Mouse (Mus musculus) macrophage (primary cell): Measurements from ENCODE around the gene Lrrc8e. TPM values are rescaled to one million over a fixed set of nuclear protein-coding genes. Genes with fewer than 3 reads are reported as not detected.
A peak's percentile ranks its signal among the peaks of the same experiment; 100 is the strongest.

Source experiments
- H3K27ac ChIP-seq: fragments of 350-480 bp; formaldehyde crosslinking; 2 replicates; pipeline ENCODE4 v1.9.0; 2021
- H3K36me3 ChIP-seq: fragments of 350-480 bp; formaldehyde crosslinking; 2 replicates; pipeline ENCODE4 v1.9.0; 2021; ENCODE audit errors: inconsistent target
- H3K4me3 ChIP-seq: fragments of 350-480 bp; formaldehyde crosslinking; 2 replicates; pipeline ENCODE4 v1.9.0; 2021; ENCODE audit errors: inconsistent target
- H3K79me2 ChIP-seq: fragments of 350-480 bp; formaldehyde crosslinking; 2 replicates; pipeline ENCODE4 v1.9.0; 2021; ENCODE audit errors: inconsistent target
- WGBS: methylation state at CpG from one replicate; pipeline ENCODE4 v1.1.7; 2026; ENCODE audit warnings: inconsistent platforms; ENCODE audit not compliant: missing documents; 5-methylcytosine and 5-hydroxymethylcytosine counted together
- polyA plus RNA-seq: library from polyadenylated mRNA; stranded (reverse); fragments of 250-400 nt; gene quantifications from 3 replicates; pipeline ENCODE4 v1.2.4, GENCODE M21; 2018; ENCODE audit warnings: inconsistent platforms
- total RNA-seq, 78 experiments: library from RNA; depleted of rRNA; stranded (reverse); fragments of 250-400 nt; gene quantifications; 1 replicate in 9 of 78; 2 replicates in 24 of 78; 3 replicates in 43 of 78; 4 replicates in 2 of 78; pipeline ENCODE4 v1.2.4; 2018; ENCODE audit warnings: inconsistent platforms in 56 of 78

Gene Lrrc8e
- total RNA-seq (2018; cell fraction: chromatin; rRNA removed): not detected
- not detected for total RNA-seq (2018; cell fraction: cytosol; rRNA removed)
- total RNA-seq (2018; cell fraction: nucleus; rRNA removed): not detected
- not detected in 3 replicates for polyA plus RNA-seq

- H3K4me3 ChIP-seq: no peak within 1 kb of the TSS
- H3K79me2 ChIP-seq: no peaks in the 10 kb centered on the region
- WGBS: 26% methylated on average over 20 of the region's 33 CpGs
- H3K36me3 ChIP-seq: no peaks in the 10 kb centered on the region
- no peak within 1 kb of the TSS for H3K27ac ChIP-seq
These were observed at the start of gene Lrrc8e for GRCm38 (mm10) chr8:4226739-4227347. TSS of gene Lrrc8e (plus strand) at chr8:4226827.

DNA sequence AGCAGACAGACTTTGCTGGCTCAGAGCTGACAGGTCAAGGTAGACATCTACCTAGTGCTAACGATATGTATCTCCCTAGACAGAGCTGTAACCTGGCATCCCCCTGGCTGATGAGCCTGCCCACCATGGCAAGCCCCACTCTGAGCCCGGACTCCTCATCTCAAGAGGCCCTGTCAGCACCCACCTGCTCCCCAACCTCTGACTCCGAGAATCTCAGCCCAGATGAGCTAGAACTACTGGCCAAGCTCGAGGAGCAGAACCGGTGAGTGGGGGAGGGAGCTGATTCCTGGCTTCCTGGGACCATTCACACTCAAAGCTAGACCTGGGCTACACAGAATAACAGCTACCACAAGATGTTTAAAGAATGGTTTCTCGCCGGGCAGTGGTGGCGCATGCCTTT is 43.2 kb upstream of the Lrrc8e start:
- Histone ChIP-seq H3K27ac (no peak overlapping the region), H3K79me2 (no peaks in the 10 kb centered on the region), H3K36me3 (no peaks in the 10 kb centered on the region), H3K4me3 (no peak overlapping the region)
- WGBS: 90% methylated on average over 8 of the region's 8 CpGs

DNA sequence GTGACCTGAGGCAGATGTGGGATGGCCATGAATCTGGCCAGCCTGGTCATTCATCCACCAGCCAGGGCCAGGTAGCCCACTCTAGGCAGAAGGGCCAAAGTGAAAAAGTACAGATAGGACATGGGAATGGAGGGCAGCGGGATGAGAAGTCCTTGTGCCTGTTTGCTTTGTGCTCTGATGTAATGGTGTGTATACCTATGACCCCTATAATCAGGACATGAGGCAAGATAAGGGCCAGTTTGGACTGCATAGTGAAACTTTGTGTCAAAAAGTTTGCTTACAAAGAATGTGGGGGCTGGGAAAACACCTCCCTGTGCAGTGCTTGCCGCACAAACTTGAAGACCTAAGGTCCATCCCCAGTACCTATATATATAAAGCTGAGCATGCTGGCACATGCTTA is 40.5 kb upstream of the Lrrc8e start:
- Histone ChIP-seq H3K4me3 (no peak overlapping the region), H3K36me3 (no peaks in the 10 kb centered on the region), H3K79me2 (no peaks in the 10 kb centered on the region), H3K27ac (no peak overlapping the region)
- WGBS: 95% methylated on average over 2 of the region's 2 CpGs

DNA sequence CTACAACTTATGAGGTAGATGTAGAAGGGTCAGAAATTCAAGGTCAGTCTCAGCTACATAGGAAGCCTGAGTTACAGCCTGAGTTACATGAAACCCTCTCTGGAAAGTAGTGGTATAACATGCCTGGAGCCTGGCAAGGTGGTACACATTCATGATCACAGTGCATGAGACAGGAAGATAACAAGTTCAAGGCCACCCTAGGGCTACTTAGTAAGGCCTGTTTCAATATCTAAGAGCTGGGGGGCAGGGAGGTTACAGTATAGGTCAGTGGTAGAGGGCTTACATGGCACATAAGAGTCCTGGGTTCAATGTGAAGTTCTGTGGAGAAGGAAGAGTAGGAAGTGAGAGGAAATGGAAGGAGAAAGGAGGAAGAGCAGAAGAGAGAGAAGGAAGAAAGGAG is 38.0 kb upstream of the Lrrc8e start:
- Histone ChIP-seq H3K79me2 (no peaks in the 10 kb centered on the region), H3K4me3 (no peak overlapping the region), H3K36me3 (no peaks in the 10 kb centered on the region), H3K27ac (no peak overlapping the region)

DNA sequence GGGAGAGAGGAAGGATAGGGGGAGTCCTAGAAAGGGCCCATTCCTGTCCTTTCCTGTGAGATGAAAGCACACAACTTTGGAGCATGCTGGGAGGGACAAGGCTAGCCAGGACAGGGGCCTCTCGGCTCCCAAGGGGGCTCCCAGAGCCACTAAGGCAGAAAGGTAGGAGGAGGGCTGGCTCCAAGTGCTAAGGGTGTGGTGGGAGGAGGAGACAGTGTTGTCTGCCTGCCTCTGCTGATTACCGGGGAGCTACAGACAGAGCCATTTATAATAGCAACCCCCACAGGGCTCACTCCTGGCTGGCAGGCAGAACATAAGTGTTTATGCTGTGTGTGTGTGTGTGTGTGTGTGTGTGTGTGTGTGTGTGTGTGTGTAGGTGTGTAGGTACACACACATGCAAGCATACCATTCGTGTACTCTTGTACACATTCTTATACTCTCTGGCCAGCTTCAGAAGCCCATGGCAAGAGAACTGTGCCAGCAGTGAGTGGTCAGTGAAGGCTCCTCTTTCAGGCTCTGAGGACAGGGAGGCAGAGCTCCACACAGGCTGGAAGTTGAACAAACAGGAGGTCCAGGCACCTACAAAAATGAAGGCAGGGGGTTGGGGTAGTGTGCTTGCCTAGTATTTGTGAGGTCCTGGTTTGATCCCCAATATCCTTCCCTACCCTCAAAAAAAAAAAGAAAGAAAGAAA is 37.5 kb upstream of the Lrrc8e start:
- no peak overlapping the region for H3K27ac ChIP-seq

DNA sequence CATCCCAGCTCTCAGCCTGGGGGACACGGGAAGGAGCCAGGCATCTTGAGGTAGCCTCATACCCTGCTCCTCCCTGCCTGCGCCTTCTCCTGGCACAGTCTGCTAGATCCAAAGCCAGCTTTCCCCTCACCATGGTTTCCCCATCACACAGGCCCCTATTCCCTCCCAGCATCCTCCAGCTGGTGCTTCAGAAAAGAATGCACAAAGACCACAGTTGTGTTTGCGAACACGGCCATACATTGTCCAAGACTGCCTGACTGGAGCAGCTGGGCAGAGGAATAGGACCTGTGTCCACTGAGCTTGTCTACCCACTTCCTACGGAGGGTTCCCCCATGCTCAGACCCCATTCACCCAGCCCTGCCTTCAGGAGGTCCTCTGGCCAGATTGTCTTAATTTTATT is 34.3 kb upstream of the Lrrc8e start:
- no peak overlapping the region for H3K4me3 ChIP-seq
- H3K79me2 ChIP-seq: no peaks in the 10 kb centered on the region
- WGBS: 100% methylated on average over 5 of the region's 5 CpGs
- no peaks in the 10 kb centered on the region for H3K36me3 ChIP-seq
- H3K27ac ChIP-seq: no peak overlapping the region

More for the DNA sequence above, 37.5 kb upstream of the Lrrc8e start:
- 92% methylated on average over 2 of the region's 3 CpGs for WGBS
- Histone ChIP-seq H3K79me2 (no peaks in the 10 kb centered on the region), H3K4me3 (no peak overlapping the region), H3K36me3 (no peaks in the 10 kb centered on the region)

GRCm38 (mm10) chr8:4192807-4193587 is 33.6 kb upstream of the Lrrc8e start:
- Histone ChIP-seq H3K27ac (no peak overlapping the region), H3K36me3 (no peaks in the 10 kb centered on the region), H3K4me3 (no peak overlapping the region), H3K79me2 (no peaks in the 10 kb centered on the region)
- 24% methylated on average over 18 of the region's 18 CpGs for WGBS

- H3K4me3 ChIP-seq: no peak overlapping the region
- no peaks in the 10 kb centered on the region for H3K79me2 ChIP-seq
- no peak overlapping the region for H3K27ac ChIP-seq
- WGBS: 61% methylated on average over 7 of the region's 7 CpGs
- no peaks in the 10 kb centered on the region for H3K36me3 ChIP-seq
These were observed 33.1 kb upstream of the Lrrc8e start for GRCm38 (mm10) chr8:4193588-4193894.

DNA sequence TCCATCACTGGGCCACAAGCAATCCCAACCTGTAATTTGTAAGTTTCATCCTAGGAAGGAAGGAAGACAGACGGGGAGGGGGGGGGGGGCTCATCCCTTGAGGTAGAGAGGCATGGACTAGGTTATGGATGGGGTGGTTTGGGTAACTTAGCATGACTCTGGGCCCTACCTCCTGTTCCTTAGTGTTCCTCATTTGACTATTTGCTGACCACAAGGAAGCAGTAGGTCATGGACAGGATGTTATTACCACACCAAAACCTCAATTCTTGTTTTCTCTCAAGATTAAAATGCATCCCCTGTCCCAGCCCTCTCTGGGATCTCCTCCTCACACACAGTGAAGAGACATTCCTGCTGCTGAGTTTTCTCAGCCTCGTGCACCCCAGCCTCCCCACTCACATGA is 25.3 kb upstream of the Lrrc8e start:
- H3K79me2 ChIP-seq: no peaks in the 10 kb centered on the region
- no peak overlapping the region for H3K27ac ChIP-seq
- no peak overlapping the region for H3K4me3 ChIP-seq
- H3K36me3 ChIP-seq: no peaks in the 10 kb centered on the region
- WGBS: 30% methylated on average over 2 of the region's 2 CpGs

- H3K4me3 ChIP-seq: no peak overlapping the region
- H3K36me3 ChIP-seq: no peaks in the 10 kb centered on the region
- H3K79me2 ChIP-seq: no peaks in the 10 kb centered on the region
- no peak overlapping the region for H3K27ac ChIP-seq
- 85% methylated on average over 38 of the region's 38 CpGs for WGBS
These were observed 21.1 kb upstream of the Lrrc8e start for GRCm38 (mm10) chr8:4205246-4206123.

DNA sequence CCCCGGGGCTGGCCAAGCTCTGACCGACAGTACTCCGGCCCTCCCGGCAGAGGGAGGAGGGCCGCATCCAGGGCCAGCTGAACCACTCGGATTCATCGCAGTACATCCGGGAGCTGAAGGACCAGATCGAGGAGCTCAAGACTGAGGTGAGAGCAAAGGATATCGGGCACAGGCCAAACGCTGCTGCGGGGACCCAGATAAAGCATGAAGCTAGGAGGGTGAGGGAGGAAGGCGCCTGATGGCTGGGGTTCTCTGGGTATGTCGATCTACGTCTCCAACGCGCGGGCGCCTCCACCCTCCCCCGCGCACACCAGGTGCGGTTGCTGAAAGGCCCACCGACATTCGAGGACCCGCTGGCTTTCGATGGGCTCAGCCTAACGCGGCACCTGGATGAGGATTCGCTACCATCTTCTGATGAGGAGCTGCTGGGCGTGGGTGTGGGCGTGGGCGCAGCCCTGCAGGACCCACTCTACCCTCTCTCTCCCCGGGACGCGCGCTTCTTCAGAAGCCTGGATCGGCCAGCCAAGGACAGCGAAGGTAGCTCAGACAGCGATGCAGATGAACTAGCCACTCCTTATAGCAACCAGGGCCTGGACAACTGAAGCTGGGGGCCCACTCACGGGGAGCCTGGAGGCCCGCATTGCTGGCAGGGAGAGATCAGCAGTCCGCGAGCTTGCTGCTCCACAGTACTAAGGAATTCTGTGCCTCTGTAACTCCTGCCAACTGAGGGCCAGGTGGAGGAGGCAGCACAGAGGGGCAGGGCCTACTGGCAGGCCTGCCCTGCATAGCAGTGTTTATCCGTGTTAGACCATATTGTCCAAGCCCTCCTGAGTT is 20.2 kb upstream of the Lrrc8e start:
- H3K27ac ChIP-seq: no peak overlapping the region
- 86% methylated on average over 44 of the region's 44 CpGs for WGBS
- H3K36me3 ChIP-seq: no peaks in the 10 kb centered on the region
- H3K79me2 ChIP-seq: no peaks in the 10 kb centered on the region
- H3K4me3 ChIP-seq: no peak overlapping the region

DNA sequence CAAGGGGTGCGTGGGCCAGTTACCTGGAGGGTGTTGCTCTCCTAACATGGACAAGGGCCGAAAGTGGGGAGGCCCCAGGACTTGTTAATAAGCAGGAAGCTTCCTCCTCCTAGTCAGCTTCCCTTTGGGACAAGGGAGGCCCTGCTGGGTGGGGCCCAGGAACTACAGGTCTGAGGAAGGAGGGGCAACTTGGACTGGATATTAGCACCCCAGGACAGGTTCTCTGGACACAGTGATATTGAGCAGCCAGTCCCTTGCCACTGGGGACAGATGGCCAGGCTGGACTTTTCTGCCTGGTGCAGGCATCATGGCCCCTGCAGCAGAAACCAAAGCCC is 19.6 kb upstream of the Lrrc8e start:
- Histone ChIP-seq H3K79me2 (no peaks in the 10 kb centered on the region), H3K27ac (no peak overlapping the region), H3K36me3 (no peaks in the 10 kb centered on the region), H3K4me3 (no peak overlapping the region)
- WGBS: 100% methylated on average over 2 of the region's 2 CpGs

- WGBS: 78% methylated on average over 6 of the region's 6 CpGs
- Histone ChIP-seq H3K36me3 (no peaks in the 10 kb centered on the region), H3K4me3 (no peak overlapping the region), H3K27ac (no peak overlapping the region), H3K79me2 (no peaks in the 10 kb centered on the region)
These were observed 15.5 kb upstream of the Lrrc8e start for GRCm38 (mm10) chr8:4211097-4211496.

GRCm38 (mm10) chr8:4212809-4213209 is 13.8 kb upstream of the Lrrc8e start:
- Histone ChIP-seq H3K36me3 (no peaks in the 10 kb centered on the region), H3K4me3 (peak overlapping the region; percentile 26; the same call in 1 of the 2 replicates), H3K27ac (no peak overlapping the region), H3K79me2 (no peaks in the 10 kb centered on the region)
- 3% methylated on average over 21 of the region's 25 CpGs for WGBS
